Mouse (Mus musculus): Measurements from ENCODE around the gene Map7. TPM values are rescaled to one million over a fixed set of nuclear protein-coding genes. Genes with fewer than 3 reads are reported as not detected.

Map7 gene
- polyA plus RNA-seq, 1 experiment, result 0.01 TPM

DNA sequence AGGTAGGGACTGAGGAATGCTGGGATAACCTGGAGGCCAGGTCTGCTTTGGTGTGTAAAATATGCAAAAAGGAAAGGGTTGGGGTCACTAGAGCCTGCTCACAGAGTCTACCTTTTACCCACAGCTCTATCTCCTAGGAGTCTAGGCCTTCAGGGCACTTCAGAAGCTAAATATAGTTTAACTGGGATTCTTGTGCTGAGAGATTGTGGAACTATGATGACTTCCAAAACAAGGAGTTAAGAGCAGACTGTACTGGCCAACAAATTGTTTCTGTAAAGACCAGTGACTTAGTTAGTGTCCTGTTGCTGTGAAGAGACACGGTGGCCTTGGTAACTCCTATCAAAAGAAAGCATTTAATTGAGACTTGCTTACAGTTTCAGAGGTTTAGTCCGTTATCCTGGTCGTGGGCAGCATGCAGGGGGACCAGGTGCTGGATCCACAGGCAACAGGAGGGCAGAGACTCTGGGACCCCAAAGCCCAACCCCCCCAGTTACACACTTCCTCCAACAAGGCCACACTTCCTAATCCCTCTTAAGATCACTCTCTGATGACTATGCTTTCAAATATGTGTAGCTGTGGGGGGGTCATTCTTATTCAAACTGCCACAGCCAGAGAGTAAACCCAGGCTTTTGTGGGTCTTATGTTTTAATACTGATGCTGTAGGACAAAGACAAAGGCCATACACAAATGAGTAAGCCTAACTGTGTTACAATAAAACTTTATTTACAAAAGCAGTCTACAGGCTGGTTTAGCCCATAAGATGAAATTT is 150.1 kb downstream of the Map7 start:
- Histone ChIP-seq H3K36me3 (ENCODE audit: control insufficient read depth, insufficient read depth) (no peaks in the 10 kb centered on the region), H3K79me2 (ENCODE audit: control insufficient read depth, insufficient read depth) (no peaks in the 10 kb centered on the region), H3K4me2 (ENCODE audit: low read depth) (no peak overlapping the region), H3K27me3 (ENCODE audit: control insufficient read depth, insufficient read depth, insufficient read length) (peaks cover 3% of the 10 kb centered on the region), H3K4me3 (no peak overlapping the region), H3ac (ENCODE audit: control insufficient read depth, insufficient read length) (no peak overlapping the region)
- TF ChIP-seq TCF3 (IDR thresholded peaks at IDR 0.05; ENCODE audit: insufficient read length, low read depth) (no peak), SRF (IDR thresholded peaks at IDR 0.05; ENCODE audit: control insufficient read depth, insufficient read length, low read depth) (no peak), MYOG (IDR thresholded peaks at IDR 0.05; ENCODE audit: control insufficient read depth in 1 of 3, insufficient read depth in 1 of 3, insufficient read length in 2 of 3, low read depth in 2 of 3) (no peak), E2F4 (IDR thresholded peaks at IDR 0.05; ENCODE audit: insufficient read depth) (no peak), POLR2A (IDR thresholded peaks at IDR 0.05; ENCODE audit: insufficient read length, low read depth) (no peak), USF1 (IDR thresholded peaks at IDR 0.05; ENCODE audit: low read depth) (no peak)

DNA sequence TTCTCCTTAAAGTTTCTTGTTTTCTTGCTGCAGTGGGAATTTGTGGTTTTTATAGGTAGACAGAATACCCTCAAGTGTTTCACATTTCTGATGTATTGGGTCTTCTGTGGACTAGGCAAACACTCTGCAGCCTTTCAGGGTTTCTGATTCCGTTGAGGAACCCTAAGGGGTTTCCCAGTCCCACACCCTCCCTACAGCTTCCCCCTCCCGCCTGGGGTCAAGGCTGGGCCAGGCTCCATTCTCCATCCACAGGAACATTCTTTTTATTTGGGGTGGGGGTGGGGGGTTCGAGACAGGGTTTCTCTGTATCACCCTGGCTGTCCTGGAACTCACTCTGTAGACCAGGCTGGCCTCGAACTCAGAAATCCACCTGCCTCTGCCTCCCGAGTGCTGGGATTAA is 150.8 kb downstream of the Map7 start:
- TF ChIP-seq E2F4 (IDR thresholded peaks at IDR 0.05; ENCODE audit: insufficient read depth) (no peak), CEBPB (IDR thresholded peaks at IDR 0.05; ENCODE audit: insufficient read depth, poor library complexity, severe bottlenecking) (no peak), REST (IDR thresholded peaks at IDR 0.05; ENCODE audit: insufficient read depth, insufficient read length) (no peak), MYOG (IDR thresholded peaks at IDR 0.05; ENCODE audit: control insufficient read depth in 1 of 3, insufficient read depth in 1 of 3, insufficient read length in 2 of 3, low read depth in 2 of 3) (no peak), MAX (IDR thresholded peaks at IDR 0.05; ENCODE audit: low read depth) (no peak), USF1 (IDR thresholded peaks at IDR 0.05; ENCODE audit: low read depth) (no peak), POLR2A (IDR thresholded peaks at IDR 0.05; ENCODE audit: insufficient read length, low read depth) (no peak)

DNA sequence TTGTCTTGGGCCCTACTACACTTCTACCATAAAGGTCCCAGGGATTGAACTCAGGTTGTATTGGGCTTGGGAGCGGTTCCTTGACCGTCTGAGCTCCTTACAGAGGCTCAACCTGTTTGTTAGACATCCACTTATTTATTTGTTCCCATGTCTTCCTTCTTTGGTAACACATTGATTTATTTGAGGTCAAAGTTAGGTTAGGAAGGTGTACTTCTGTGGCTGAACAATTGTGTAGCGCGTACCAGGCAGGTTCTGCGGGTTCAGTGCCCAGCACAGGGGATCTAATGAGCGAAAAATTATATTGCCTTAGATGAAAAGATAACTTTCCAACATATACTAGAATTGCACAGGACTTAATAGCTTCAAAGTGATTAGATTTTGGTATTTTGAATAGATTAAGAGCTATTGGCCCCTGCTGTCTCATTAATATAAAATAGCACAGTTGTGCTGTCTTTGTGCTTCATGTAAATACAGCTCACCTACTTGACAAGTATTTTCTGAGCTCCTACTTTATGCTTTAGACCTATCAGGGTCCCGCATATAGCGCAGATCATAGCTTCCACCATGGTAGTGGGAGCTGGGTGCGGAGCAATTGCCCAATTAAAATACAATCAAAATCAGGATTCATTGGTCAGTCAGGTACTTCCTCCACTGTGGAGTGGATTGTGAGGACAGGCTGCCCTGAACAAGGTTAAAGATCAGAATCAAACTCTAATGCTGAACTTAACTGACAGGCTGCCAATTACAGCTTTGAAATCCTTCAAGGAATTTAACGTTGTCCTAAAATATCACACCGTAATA is 162.9 kb downstream of the Map7 start:
- no peaks in the 10 kb centered on the region for H3K36me3 ChIP-seq (ENCODE audit: control insufficient read depth, insufficient read depth)
- peak overlapping the region; percentile 96 for H3K4me2 ChIP-seq (ENCODE audit: low read depth)
- peak overlapping the region; percentile 92 for H3K4me3 ChIP-seq
- H3K27me3 ChIP-seq (ENCODE audit: control insufficient read depth, insufficient read depth, insufficient read length), result no peaks in the 10 kb centered on the region
- no peak for TF ChIP-seq POLR2AphosphoS2 (IDR thresholded peaks at IDR 0.05; ENCODE audit: insufficient read length, low read depth)
- no peak for TF ChIP-seq TCF12 (IDR thresholded peaks at IDR 0.05; ENCODE audit: insufficient read depth, poor library complexity, severe bottlenecking)
- no peak for TF ChIP-seq POLR2A (IDR thresholded peaks at IDR 0.05; ENCODE audit: insufficient read length, low read depth)
- TF ChIP-seq TCF3 (IDR thresholded peaks at IDR 0.05; ENCODE audit: insufficient read length, low read depth), result no peak
- TF ChIP-seq E2F4 (IDR thresholded peaks at IDR 0.05; ENCODE audit: insufficient read depth), result no peak
- no peak for TF ChIP-seq MYOG (IDR thresholded peaks at IDR 0.05; ENCODE audit: control insufficient read depth in 1 of 3, insufficient read depth in 1 of 3, insufficient read length in 2 of 3, low read depth in 2 of 3)
- no peak for TF ChIP-seq MAX (IDR thresholded peaks at IDR 0.05; ENCODE audit: low read depth)
- TF ChIP-seq SRF (IDR thresholded peaks at IDR 0.05; ENCODE audit: control insufficient read depth, insufficient read length, low read depth), result no peak
- TF ChIP-seq REST (IDR thresholded peaks at IDR 0.05; ENCODE audit: insufficient read depth, insufficient read length), result no peak
- no peak for TF ChIP-seq USF1 (IDR thresholded peaks at IDR 0.05; ENCODE audit: low read depth)
- no peak for TF ChIP-seq CEBPB (IDR thresholded peaks at IDR 0.05; ENCODE audit: insufficient read depth, poor library complexity, severe bottlenecking)
- no peak for TF ChIP-seq MYOD1 (IDR thresholded peaks at IDR 0.05; ENCODE audit: control insufficient read depth in 1 of 3, insufficient read length in 2 of 3, low read depth in 2 of 3)
- peaks cover 35% of the 10 kb centered on the region for H3K79me2 ChIP-seq (ENCODE audit: control insufficient read depth, insufficient read depth)
- peak overlapping the region; percentile 69 for H3ac ChIP-seq (ENCODE audit: control insufficient read depth, insufficient read length)

More for the DNA sequence above, 150.8 kb downstream of the Map7 start:
- Histone ChIP-seq H3K36me3 (ENCODE audit: control insufficient read depth, insufficient read depth) (no peaks in the 10 kb centered on the region), H3K4me2 (ENCODE audit: low read depth) (no peak overlapping the region), H3K27me3 (ENCODE audit: control insufficient read depth, insufficient read depth, insufficient read length) (peaks cover 7% of the 10 kb centered on the region), H3K4me3 (no peak overlapping the region), H3ac (ENCODE audit: control insufficient read depth, insufficient read length) (no peak overlapping the region), H3K79me2 (ENCODE audit: control insufficient read depth, insufficient read depth) (no peaks in the 10 kb centered on the region)

DNA sequence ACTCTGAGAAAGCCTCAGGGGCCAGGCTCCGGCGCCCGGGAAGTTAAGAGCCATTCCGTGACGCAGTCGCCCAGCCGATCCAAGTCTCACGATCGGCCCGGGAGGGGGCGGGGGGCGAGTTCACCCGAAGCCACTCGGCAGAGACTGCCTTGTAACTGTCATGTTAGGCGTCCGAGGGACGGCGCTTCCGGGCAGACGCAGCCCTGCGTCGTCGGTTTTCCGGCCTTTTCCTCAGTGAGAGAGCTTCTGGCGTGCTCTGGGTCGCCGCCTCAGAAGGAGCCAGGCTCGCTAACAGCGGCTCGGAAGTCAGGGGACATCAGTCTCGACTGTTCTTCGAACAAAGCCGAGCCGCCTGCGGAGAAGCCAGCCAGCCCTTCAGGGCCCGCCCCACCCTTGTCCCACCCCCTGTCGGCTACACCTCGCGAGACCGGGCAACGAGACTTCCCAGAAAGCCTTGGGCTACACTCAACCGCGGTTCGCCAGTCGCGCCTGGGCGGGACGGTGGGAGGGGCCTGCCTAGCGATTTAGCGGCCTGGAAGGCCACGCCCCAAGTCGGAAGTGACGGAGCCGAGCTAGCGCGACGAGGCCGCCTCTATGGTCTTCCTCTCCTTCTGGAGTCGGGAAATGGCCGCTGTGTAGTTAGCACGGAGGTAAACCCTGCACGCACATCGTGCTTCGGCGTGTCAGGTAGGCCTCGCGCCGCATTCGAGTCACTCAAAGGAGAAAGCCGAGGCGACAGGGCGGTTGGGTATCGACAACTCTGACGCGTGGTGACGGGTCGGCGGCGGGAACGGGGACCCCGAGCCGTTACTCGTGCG is 163.9 kb downstream of the Map7 start, which contains the start of gene Bclaf1:
Bclaf1 (plus strand) TSS at position 552 of the 818 bp plus-strand sequence.
- peak within 1 kb of the TSS; percentile 96 for H3K4me2 ChIP-seq (ENCODE audit: low read depth)
- peak within 1 kb of the TSS; percentile 92 for H3K4me3 ChIP-seq
- H3ac ChIP-seq (ENCODE audit: control insufficient read depth, insufficient read length), result peak within 1 kb of the TSS; percentile 69
- TF ChIP-seq POLR2AphosphoS2 (IDR thresholded peaks at IDR 0.05; ENCODE audit: insufficient read length, low read depth), result peak; percentile 88
- peak; percentile 65 for TF ChIP-seq POLR2A (IDR thresholded peaks at IDR 0.05; ENCODE audit: insufficient read length, low read depth)
- peak; percentile 34 for TF ChIP-seq SRF (IDR thresholded peaks at IDR 0.05; ENCODE audit: control insufficient read depth, insufficient read length, low read depth)
- no peak for TF ChIP-seq USF1 (IDR thresholded peaks at IDR 0.05; ENCODE audit: low read depth)
- no peak for TF ChIP-seq MYOD1 (IDR thresholded peaks at IDR 0.05; ENCODE audit: control insufficient read depth in 1 of 3, insufficient read length in 2 of 3, low read depth in 2 of 3)
- TF ChIP-seq TCF12 (IDR thresholded peaks at IDR 0.05; ENCODE audit: insufficient read depth, poor library complexity, severe bottlenecking), result no peak
- no peak for TF ChIP-seq REST (IDR thresholded peaks at IDR 0.05; ENCODE audit: insufficient read depth, insufficient read length)
- no peak for TF ChIP-seq MAX (IDR thresholded peaks at IDR 0.05; ENCODE audit: low read depth)
- peak; percentile 67 for TF ChIP-seq E2F4 (IDR thresholded peaks at IDR 0.05; ENCODE audit: insufficient read depth)
- no peaks in the 10 kb centered on the region for H3K27me3 ChIP-seq (ENCODE audit: control insufficient read depth, insufficient read depth, insufficient read length)
- H3K79me2 ChIP-seq (ENCODE audit: control insufficient read depth, insufficient read depth), result peaks cover 45% of the 10 kb centered on the region
- H3K36me3 ChIP-seq (ENCODE audit: control insufficient read depth, insufficient read depth), result no peaks in the 10 kb centered on the region
